Mouse (Mus musculus): ENCODE measurements around the gene Crls1.

DNA sequence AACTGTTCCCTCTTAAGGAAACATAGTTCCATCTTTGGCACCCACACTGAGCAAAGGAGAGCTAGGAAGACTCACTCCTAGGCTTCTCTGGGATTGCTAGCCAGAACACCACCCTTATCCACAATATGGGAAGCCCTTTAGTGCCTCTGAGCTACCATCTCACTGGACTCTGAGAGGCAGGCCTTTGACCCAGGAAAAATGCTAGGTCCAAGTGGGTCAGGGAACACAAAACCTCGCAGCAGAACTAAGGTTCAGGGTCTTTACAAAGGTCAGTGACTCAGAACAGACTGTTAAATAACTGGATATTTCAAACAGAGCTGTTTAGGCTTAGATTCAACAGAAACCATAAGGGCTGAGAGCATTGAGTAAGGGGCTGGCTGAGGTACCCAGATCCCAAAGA, 30.5 kb downstream of the Crls1 start:
- no peak for TF ChIP-seq CTCF (IDR thresholded peaks at IDR 0.05; ENCODE audit: low read depth, low read length)
- no peak for TF ChIP-seq GATA1 (IDR thresholded peaks at IDR 0.05; ENCODE audit: borderline replicate concordance, low read length)
